Mouse (Mus musculus) E14TG2a.4 (cell line): ENCODE data around the gene Prr36.

ENCODE experiments used
- CTCF ChIP-seq: conservative IDR thresholded peaks from 2 replicates; pipeline ENCODE4 v1.5.1; 2014; ENCODE audit warnings: low read length
- POU5F1 ChIP-seq: IDR thresholded peaks from 2 replicates; pipeline ENCODE4 v1.6.1; 2014; ENCODE audit warnings: low read length, borderline replicate concordance

DNA sequence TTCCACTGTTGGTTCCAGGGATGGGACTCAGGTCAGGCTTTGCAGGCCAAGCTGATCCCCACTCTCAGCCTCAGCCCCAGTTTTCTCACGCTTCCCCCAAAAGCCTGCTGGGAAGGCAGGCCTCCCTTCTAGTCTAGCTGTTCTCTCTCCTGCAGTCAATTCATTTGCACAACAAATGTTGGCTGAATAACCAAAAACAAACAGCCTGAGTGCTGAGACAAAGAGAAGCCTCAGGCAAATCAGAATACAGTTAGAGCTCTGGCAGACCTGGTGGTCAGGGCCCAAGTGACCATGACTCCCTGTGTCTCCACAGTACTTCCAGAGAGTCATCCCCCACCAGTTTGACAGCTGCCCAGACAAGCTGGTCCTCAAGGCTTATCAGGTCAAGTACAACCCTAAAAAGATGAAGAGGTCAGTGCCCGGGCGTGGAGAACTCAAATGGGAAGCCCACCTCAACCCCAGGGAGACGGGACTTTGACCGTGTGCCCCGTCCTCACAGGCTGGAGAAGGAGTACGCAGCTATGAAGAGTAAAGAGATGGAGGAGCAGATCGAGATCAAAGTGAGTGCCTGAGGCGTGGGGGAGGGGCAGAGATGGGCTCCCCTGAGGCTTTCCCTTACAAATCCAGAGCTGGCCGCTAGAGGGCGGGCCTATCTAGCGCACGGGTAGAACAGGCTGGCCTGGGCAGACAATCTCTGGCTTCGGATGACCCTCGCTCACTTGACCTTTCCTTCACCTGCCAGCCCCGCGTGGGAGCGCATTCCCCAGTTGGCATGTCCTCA is 24.3 kb downstream of the Prr36 start:
- peak; percentile 80 for TF ChIP-seq CTCF
- TF ChIP-seq POU5F1, result peak; percentile 81
